Mouse (Mus musculus) limb, embryonic 11.5 days (tissue): ENCODE data around the gene Gli1. TPM values are rescaled to one million over a fixed set of nuclear protein-coding genes. Genes with fewer than 3 reads are reported as not detected.

Source experiments
- ATAC-seq: fragments of 200-750 bp; cut with Nextera tagmentation; 2 replicates; pipeline ENCODE4 v1.8.0; 2017; ENCODE audit warnings: low read depth; ENCODE audit not compliant: insufficient number of reproducible peaks, low FRiP score, low TSS enrichment
- DNase-seq: peaks from one replicate; pipeline ENCODE4 v3.0.0-alpha.2; 2015; ENCODE audit warnings: low spot score
- H3K27ac ChIP-seq: fragments of 300-500 bp; sonication (generic); replicated peaks from 2 replicates; pipeline ENCODE4 v1.5.1; 2014; ENCODE audit warnings: low read depth, mild to moderate bottlenecking, low read length
- H3K27me3 ChIP-seq: fragments of 300-500 bp; sonication (generic); 2 replicates; pipeline ENCODE4 v1.6.1; 2014; ENCODE audit warnings: mild to moderate bottlenecking, low read length, mixed read lengths; ENCODE audit not compliant: control insufficient read depth, insufficient read depth
- H3K36me3 ChIP-seq: fragments of 300-500 bp; sonication (generic); 2 replicates; pipeline ENCODE4 v1.6.1; 2014; ENCODE audit warnings: mild to moderate bottlenecking, low read length, moderate library complexity, mixed read lengths; ENCODE audit not compliant: control insufficient read depth, insufficient read depth
- H3K4me1 ChIP-seq: fragments of 300-500 bp; sonication (generic); 2 replicates; pipeline ENCODE4 v1.6.1; 2014; ENCODE audit warnings: low read length, mixed read lengths; ENCODE audit not compliant: control insufficient read depth, insufficient read depth
- H3K4me2 ChIP-seq: fragments of 300-500 bp; sonication (generic); 2 replicates; pipeline ENCODE4 v1.6.1; 2014; ENCODE audit warnings: low read depth, mild to moderate bottlenecking, moderate library complexity; ENCODE audit not compliant: severe bottlenecking
- H3K4me3 ChIP-seq: fragments of 300-500 bp; sonication (generic); 2 replicates; pipeline ENCODE4 v1.5.1; 2014; ENCODE audit warnings: low read depth, low read length
- H3K9ac ChIP-seq: fragments of 300-500 bp; sonication (generic); 2 replicates; pipeline ENCODE4 v1.6.1; 2014; ENCODE audit warnings: mild to moderate bottlenecking, low read length
- H3K9me3 ChIP-seq: fragments of 300-500 bp; sonication (generic); 2 replicates; pipeline ENCODE4 v1.6.1; 2016; ENCODE audit warnings: low read length; ENCODE audit not compliant: control insufficient read depth
- WGBS: fragments of 180-500 bp; shearing (Covaris S2); extraction: QIAGEN DNeasy Blood & Tissue Kit; methylation state at CpG from one replicate; pipeline ENCODE4 v1.1.7; 2014; 5-methylcytosine and 5-hydroxymethylcytosine counted together
- polyA plus RNA-seq: library from polyadenylated mRNA; unstranded; fragments of >200 nt; fragmentation: Nextera tagmentation; extraction: Ambion mirVana; gene quantifications from 2 replicates; pipeline ENCODE4 v1.2.1, GENCODE M21; 2014

Gene Gli1
- polyA plus RNA-seq, 1 experiment from 2014 or later = 8.5 TPM

DNA sequence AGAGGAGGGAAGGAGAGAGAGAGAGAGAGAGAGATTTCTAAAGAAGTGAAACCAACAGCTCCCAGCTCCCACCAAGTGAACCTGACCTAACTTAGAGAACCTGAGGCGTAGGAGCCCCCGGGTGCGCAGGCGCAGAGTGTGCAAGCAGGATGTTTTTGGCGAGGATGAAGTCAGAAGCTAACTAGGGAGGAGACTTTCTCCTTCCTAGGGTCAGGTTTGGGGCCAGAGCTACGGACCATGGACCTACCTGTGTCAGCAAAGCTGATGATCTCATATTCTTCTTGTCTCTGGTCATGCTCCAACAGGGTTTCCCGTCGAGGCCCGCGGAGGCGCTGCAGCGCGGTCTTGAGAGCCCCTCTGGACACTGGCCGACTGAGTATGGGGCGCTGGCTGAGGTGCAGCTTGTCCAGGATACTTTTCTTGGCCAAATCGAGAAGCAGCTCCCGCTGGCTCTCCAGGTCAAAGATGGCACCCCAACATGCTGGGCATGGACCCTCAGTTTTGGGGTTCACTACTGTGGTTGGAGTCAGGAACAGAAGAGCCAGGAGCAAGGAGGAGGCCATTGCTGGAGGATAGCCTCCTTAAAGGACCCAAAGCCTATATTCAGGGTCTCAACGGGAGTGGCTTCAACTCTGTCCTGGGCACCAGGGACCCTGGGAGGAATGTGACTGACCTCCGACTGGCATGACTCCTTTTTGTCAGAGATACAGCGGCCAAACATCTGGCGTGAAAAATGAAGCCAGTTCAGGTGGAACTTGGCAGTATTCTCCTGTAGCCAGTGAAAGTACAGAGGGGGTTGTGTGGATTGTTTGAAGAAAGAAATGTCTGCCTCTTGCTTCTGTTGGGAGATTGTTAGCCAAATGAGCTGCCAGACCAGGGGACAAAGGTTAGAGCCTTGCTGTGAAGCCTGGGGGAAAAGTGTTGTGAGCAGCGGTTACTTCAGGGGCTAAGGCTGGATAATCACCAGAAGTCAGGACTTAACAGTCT is 28.4 kb upstream of the Gli1 start, which contains the start of gene Inhbc:
TSS of gene Inhbc (minus strand) at position 598 of the 987 bp plus-strand sequence.
- Histone ChIP-seq H3K4me1 (no peaks in the 10 kb centered on the region), H3K27ac (no peak within 1 kb of the TSS), H3K36me3 (no peaks in the 10 kb centered on the region), H3K4me3 (no peak within 1 kb of the TSS), H3K9me3 (no peaks in the 10 kb centered on the region), H3K27me3 (no peaks in the 10 kb centered on the region), H3K9ac (no peak within 1 kb of the TSS), H3K4me2 (no peak within 1 kb of the TSS)
- ATAC-seq = no peak
- WGBS = 77% methylated on average over 22 of the region's 22 CpGs
- no peak for DNase-seq

DNA sequence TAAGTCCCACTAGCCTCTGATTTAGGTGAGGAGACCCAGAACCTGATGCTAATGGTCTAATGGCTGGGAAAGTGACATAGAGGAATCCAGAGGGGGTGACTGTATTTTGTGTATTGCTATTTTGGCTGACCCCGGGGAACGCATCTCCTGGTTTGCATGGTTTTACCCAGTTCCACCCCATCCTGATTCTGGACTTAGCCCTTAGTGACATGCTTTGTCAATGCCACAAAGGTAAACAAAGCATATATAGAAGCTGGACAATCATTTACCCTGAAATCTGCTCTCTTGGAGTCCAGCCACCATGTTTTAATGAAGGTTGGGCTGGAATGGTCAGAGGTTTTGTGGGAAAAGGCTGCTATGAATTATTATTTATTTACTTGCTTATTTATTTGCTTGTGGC is 26.5 kb upstream of the Gli1 start:
- H3K4me3 ChIP-seq = no peak overlapping the region
- H3K9me3 ChIP-seq = no peaks in the 10 kb centered on the region
- DNase-seq (no peak), ATAC-seq (no peak)
- no peaks in the 10 kb centered on the region for H3K27me3 ChIP-seq
- no peak overlapping the region for H3K27ac ChIP-seq
- 91% methylated on average over 2 of the region's 2 CpGs for WGBS
- H3K9ac ChIP-seq = no peak overlapping the region
- H3K36me3 ChIP-seq = no peaks in the 10 kb centered on the region
- H3K4me1 ChIP-seq = no peaks in the 10 kb centered on the region
- no peak overlapping the region for H3K4me2 ChIP-seq

DNA sequence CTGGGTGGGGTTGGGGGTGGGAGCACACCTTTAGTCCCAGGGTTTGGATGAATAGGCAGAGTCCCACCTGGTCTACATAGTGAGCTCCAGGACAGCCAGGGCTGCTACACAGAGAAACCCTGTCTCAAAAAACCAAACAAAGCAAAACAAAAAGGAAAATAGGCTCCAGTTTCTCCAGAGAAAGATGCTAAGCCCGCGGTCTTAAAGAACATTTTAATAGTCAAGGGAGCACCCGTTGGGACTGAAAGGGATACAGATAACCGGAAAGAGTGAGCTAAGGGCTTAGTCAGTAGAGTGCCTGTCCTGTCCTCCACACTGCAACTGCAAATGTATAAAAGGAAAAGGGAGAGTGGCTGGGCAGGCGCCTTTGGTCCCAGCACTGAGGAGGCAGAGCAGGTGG is 25.3 kb upstream of the Gli1 start:
- WGBS = 76% methylated on average over 5 of the region's 5 CpGs
- no peak overlapping the region for H3K27ac ChIP-seq
- no peaks in the 10 kb centered on the region for H3K36me3 ChIP-seq
- ATAC-seq (no peak), DNase-seq (no peak)
- H3K9me3 ChIP-seq = no peaks in the 10 kb centered on the region
- H3K4me3 ChIP-seq = no peak overlapping the region
- H3K9ac ChIP-seq = no peak overlapping the region
- H3K4me1 ChIP-seq = no peaks in the 10 kb centered on the region
- H3K27me3 ChIP-seq = no peaks in the 10 kb centered on the region
- H3K4me2 ChIP-seq = no peak overlapping the region

DNA sequence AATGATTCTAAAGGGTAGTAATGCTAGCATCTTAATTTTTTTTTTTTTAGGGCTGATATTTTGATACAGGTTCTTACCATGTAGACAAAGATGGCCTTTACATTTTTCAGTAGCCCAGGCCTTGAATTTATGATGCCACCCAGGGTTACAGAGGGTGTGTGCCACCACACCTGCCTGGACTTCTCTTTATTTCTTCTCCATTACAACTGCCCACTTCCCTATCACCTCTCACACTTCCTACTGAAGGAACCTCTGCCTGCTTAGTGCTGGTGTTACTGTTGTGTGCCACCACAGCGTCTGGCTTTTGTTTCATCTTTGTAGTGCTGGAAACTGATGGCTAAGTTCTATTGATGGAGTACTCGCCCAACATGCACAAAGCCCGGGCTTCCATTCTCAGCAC is 18.9 kb upstream of the Gli1 start:
- Histone ChIP-seq H3K4me3 (no peak overlapping the region), H3K4me1 (no peaks in the 10 kb centered on the region), H3K9me3 (no peaks in the 10 kb centered on the region), H3K27me3 (no peaks in the 10 kb centered on the region), H3K27ac (no peak overlapping the region), H3K36me3 (no peaks in the 10 kb centered on the region), H3K4me2 (no peak overlapping the region), H3K9ac (no peak overlapping the region)
- DNase-seq (no peak), ATAC-seq (no peak)
- 85% methylated on average over 3 of the region's 3 CpGs for WGBS

DNA sequence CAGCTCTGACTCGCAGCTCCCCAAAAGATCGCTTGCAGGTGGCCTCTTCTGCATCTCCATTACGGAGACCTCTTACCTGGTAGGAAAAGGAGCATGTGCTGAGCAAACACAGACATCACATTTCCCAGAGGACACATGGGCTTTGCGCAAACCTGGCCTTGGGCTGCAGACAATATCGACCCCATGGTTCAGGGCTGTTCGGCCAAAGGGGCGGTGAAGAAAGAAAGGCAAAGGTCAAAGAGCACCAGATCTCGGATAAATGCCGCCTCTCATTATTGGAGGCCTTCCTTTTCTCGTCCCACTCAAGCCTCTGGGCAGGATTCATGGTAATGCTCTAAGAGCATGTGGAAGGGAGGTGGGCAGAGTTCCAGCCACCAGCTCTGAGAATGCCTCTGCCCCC is 13.6 kb upstream of the Gli1 start:
- no peaks in the 10 kb centered on the region for H3K4me1 ChIP-seq
- 79% methylated on average over 10 of the region's 10 CpGs for WGBS
- ATAC-seq (no peak), DNase-seq (no peak)
- H3K9me3 ChIP-seq = no peaks in the 10 kb centered on the region
- H3K4me2 ChIP-seq = no peak overlapping the region
- no peak overlapping the region for H3K9ac ChIP-seq
- no peaks in the 10 kb centered on the region for H3K36me3 ChIP-seq
- no peaks in the 10 kb centered on the region for H3K27me3 ChIP-seq
- H3K27ac ChIP-seq = no peak overlapping the region
- H3K4me3 ChIP-seq = no peak overlapping the region

DNA sequence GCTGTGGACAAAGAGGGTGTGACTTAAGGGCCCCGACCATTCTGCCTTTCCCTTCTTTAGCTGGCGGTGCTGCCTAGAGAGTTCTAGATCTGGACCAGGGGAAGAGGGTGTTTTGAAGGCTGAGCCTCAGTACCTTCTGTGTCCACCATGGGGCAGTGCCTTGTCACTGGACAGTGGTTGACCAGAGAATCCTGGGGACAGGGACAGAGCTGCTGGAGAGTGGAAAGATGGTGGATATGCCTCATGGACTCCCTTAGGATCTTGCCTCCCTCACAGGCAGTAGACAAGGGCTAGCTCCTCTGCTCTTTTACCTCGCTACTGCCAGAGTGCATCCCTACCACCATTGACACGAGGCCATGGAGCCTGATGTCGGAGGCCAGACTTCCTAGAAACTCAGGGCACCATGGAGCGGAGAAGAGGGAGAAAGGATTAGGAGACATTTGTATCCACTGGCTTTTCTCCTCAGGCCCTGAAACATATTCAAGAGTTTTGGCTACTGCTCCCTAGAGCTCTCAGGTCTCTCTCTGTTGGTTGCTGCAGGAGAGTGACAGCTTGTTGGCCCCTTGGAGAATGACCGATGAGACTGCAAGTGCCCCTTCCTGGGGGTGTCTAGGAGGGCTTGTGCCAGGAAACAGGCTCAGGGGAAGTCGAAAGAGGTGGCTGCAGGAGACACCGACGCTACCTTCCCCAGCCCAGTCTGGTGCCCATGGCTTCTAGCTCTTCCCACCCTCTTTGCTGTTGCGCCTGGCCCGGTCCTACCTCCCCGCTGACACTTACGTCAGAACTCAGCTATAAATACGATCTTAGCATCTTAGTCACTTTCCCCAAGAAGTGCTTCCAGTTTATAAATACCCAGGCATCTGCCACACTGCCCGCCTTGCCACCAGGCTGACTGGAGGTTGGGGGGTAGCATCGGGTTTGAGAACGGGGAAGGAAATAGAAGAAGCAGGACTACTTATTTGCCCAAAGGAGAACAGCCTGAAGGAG is 12.4 kb upstream of the Gli1 start, which contains the start of gene Inhbe:
TSS of gene Inhbe (minus strand) at position 503 of the 987 bp plus-strand sequence.
- 85% methylated on average over 18 of the region's 18 CpGs for WGBS
- DNase-seq (no peak), ATAC-seq (no peak)
- Histone ChIP-seq H3K4me2 (no peak within 1 kb of the TSS), H3K9ac (no peak within 1 kb of the TSS), H3K27me3 (no peaks in the 10 kb centered on the region), H3K4me3 (no peak within 1 kb of the TSS), H3K4me1 (no peaks in the 10 kb centered on the region), H3K36me3 (no peaks in the 10 kb centered on the region), H3K27ac (no peak within 1 kb of the TSS), H3K9me3 (no peaks in the 10 kb centered on the region)

DNA sequence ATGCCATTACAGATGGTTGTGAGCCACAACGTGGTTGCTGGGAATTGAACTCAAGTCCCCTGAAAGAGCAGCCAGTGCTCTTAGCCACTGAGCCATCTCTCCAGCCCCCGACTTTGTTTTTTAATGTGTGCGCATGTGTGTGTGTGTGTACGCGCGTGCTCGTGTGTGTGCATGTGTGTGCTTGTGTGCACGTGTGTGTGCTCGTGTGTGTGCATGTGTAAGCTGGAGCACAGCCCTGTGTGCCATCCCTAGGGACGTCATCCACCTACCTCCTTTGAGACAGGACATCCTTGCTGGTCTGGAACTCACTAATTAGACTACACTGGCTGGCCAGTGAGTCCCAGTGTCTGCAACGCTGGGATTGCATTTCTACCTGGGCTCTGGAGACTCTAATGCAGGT is 11.0 kb upstream of the Gli1 start:
- Histone ChIP-seq H3K27me3 (no peaks in the 10 kb centered on the region), H3K9me3 (no peaks in the 10 kb centered on the region), H3K4me3 (no peak overlapping the region), H3K4me2 (no peak overlapping the region), H3K9ac (no peak overlapping the region), H3K36me3 (no peaks in the 10 kb centered on the region), H3K4me1 (no peaks in the 10 kb centered on the region), H3K27ac (no peak overlapping the region)
- ATAC-seq (no peak), DNase-seq (no peak)
- WGBS = 88% methylated on average over 11 of the region's 11 CpGs

DNA sequence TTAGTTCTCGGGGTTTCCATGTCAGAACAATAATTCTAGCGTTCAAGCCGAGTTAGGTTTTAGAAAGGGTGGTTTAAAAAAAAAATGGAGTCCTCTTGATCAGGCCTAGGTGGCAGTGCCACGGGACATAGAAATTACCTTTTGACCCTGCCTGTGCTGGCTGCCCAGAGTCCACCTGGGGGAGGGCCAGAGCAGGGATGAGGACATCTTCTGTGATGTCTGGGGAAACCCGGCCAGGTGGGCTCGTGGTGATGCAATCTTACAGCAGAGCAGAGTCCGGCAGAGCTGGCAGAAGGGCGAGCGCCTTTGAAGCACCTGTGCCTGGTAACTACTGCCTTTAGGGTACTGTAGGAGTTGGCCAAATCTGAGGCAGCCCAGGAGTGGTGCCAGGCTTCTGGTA is 10.4 kb upstream of the Gli1 start:
- 76% methylated on average over 9 of the region's 9 CpGs for WGBS
- H3K9me3 ChIP-seq = no peaks in the 10 kb centered on the region
- H3K4me1 ChIP-seq = no peaks in the 10 kb centered on the region
- no peak overlapping the region for H3K27ac ChIP-seq
- no peak overlapping the region for H3K4me3 ChIP-seq
- H3K36me3 ChIP-seq = no peaks in the 10 kb centered on the region
- no peak for ATAC-seq
- DNase-seq = no peak
- no peak overlapping the region for H3K4me2 ChIP-seq
- no peaks in the 10 kb centered on the region for H3K27me3 ChIP-seq
- no peak overlapping the region for H3K9ac ChIP-seq
